Mouse (Mus musculus) megakaryocyte, embryonic 14.5 days (primary cell): ENCODE measurements at regions not wholly inside any gene's neighbourhood (a gene's known extent, or its start where the extent isn't known, plus 50 kb on each side); places are given as distances from the start of the nearest gene placed in this dataset.

Experiments
- FLI1 ChIP-seq: IDR thresholded peaks from 2 replicates; pipeline ENCODE4 v1.6.1; 2012; ENCODE audit warnings: low read length, inconsistent platforms, mixed read lengths
- GATA1 ChIP-seq: IDR thresholded peaks from 3 replicates; pipeline ENCODE4 v1.6.1; 2012; ENCODE audit warnings: mixed read lengths, low read length, inconsistent platforms, borderline replicate concordance

- TF ChIP-seq GATA1 = no peak
- TF ChIP-seq FLI1 = no peak
These were observed 59.7 kb upstream of the Slc45a1 start for GRCm38 (mm10) chr4:150711646-150712045.
